Mouse (Mus musculus) spleen, postnatal 10 days (tissue): ENCODE measurements at regions not wholly inside any gene's neighbourhood (a gene's known extent, or its start where the extent isn't known, plus 50 kb on each side); places are given as distances from the start of the nearest gene placed in this dataset.
A peak's percentile ranks its signal among the peaks of the same experiment; 100 is the strongest.

ENCODE experiments used
- DNase-seq, 2 experiments: peaks; one replicate each; pipeline ENCODE4 v3.0.0; 2021 to 2022; ENCODE audit warnings: low spot score in 2 of 2

- DNase-seq = no peak
Measured at GRCm38 (mm10) chr5:64605991-64606390, 197.2 kb upstream of the Klf3 start.

DNA sequence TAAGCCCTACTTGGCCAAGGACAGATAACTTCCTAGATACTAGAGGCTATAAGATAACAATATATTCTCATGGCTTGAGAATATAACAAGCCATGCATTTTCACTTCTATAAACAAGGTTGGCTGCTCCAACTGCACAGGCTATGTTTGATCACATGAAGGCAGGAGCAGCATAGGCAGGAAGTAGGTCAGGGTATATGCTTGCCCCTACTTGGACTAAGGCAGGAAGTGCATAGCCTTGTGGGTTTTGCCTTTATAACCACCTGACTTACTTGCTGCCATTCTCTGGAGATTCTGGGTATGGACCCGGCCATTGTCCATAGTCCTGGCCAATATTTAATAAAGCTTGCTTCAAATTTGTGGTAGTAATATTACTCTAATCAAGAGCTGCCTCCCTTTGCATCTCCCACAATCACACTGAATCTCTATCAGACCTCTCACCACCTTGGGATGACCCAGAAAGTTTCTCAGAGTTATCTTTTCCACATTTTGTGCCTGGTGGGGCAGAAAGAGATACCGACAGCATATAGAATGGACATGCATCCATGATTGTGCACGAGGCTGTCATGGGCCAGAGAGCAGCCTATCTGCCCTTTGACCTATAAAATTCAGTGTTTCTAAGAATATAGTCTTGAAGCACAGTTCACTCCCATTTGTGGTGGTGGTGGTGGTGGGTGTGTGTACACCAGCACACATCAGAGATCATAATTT, 193.7 kb upstream of the Klf3 start:
- DNase-seq = no peak

DNA sequence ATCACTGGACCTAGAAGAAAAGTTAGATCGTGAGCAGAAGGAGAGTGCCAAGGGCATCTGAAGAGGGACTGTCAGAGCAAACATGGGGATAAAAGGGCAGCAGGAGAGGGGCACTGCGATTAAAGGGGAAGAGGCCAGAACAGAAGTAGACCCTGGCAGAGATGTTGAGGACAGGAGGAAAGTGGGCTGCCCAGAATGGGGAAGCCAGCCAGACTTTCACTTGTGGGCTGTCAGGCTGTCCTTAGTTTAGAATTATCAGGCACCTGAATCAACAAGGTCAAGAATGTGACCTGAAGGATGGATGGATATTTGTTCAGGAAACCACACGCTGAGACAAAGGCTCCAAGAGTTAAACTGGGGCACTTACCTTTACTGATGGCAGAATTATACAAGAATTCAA, 193.0 kb upstream of the Klf3 start:
- DNase-seq = no peak

GRCm38 (mm10) chr5:64610562-64611405, 192.4 kb upstream of the Klf3 start:
- DNase-seq = peak in 1 of 2 experiments; percentile 57

DNA sequence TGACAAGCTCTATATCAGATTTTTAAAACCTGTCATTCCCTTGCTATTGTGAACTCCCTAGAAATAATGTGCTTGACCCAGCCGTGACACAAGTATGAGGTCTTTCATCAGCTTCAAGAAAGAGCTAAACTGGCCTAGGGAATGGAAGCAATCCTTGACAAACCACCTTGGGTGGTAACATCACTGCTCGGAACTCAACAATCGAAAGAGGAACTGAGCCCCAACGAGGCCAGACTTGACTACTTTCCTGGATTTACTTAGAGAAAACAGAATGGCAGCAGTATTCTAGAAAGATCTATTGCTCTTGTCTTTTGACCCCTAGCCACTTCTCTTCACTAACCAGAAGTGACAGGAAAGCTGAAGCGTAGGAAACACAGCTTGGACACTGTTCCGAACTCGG, 191.2 kb upstream of the Klf3 start:
- DNase-seq = no peak

- DNase-seq = no peak
Measured at GRCm38 (mm10) chr5:64613696-64614095, 189.5 kb upstream of the Klf3 start.

DNA sequence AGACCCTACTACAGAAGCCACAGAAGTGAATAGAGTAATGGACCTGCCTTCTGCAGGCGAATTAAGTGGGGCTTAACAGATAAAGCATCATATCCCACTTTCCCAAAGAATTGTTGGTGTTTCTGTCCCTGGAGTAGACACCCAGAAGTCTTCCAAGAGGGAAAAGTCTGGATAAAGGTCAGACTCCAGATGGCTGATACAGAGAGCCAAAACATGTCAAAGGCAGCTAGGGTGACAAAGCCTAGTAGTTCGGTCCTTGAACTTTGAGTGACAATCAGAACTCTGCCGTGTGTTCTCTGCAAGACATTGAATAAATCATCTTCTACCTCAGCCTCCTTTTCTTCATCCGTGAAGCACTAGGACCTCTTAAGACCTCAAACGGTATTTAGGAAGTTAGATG, 185.1 kb upstream of the Klf3 start:
- DNase-seq = no peak

DNA sequence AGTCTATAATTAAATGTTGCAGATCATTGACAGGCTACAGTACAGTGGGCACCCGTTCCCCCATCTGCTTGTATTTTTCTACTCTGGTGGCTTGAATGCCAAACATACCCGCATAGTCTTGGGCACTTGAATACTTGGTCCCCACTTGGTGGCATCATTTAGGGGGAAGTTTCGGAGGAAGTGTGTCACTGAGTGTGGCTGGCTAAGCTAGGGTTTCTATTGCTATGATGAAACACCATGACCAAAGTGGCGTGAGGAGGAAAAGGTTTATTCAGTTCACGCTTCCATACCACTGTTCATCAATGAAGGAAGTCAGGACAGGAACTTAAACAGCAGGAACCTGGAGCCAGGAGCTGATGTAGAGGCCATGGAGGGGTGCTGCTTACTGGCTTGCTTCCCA, 183.4 kb upstream of the Klf3 start:
- no peak for DNase-seq

- no peak for DNase-seq
Measured at GRCm38 (mm10) chr5:64620726-64621125, 182.5 kb upstream of the Klf3 start.

GRCm38 (mm10) chr5:64621386-64621785, 181.8 kb upstream of the Klf3 start:
- no peak for DNase-seq

DNA sequence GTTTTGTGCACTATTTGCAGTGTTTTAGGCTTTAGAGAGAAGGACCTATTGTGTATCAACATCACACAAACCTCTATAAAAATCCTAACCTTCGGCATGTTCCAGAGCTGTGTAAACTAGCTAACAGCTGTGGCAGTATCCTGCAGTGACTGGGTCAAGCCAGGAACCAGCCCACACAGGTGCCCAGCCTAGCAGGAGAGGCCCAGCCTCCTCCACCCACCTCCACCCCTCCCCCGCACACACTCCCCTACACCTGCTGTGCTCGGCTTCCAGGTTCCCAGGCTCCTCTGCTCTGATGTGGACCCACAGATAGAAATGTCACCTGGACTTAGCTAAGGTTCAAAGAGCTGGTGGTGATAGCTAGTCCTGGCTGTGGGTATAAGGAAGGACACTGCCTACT, 179.5 kb upstream of the Klf3 start:
- no peak for DNase-seq

DNA sequence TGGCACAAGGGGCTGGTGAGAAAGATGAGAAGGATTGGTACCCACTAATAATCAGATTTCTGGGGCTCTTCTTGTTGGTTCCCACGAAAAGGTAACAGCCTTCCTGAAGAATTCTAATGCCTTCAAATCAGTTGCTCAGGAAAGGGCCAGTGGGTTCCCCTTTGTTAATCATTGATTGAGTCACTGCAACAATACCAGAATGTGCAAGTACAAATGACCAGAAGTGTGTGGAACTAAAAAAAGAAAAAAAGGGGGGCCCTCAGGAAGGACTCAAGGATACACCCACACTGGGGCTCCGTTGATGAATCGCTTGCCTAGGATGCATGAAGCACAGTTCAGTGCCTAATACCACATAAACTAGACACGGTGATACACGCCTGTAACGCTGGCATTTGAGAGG, 179.0 kb upstream of the Klf3 start:
- DNase-seq = no peak

DNA sequence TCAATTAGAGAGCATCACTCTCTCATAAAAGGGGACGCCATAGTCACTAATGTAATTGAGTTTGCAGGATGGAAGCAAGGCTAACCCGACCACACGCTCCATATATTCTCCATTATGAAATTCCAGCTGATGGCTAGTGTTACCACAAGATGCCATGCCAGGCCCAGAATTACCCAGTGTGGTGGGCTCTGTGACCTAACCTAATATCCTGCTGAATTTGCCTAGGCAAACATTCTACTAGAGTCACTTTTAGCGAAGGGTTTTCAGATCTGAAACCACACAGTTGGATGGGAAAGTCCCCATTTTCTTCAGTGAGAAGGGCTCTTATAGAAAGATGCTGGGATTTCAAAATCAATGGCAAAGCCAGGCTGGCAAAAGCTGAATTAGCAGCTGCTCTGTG, 177.8 kb upstream of the Klf3 start:
- DNase-seq = no peak

GRCm38 (mm10) chr5:64625841-64626298, 177.3 kb upstream of the Klf3 start:
- no peak for DNase-seq

DNA sequence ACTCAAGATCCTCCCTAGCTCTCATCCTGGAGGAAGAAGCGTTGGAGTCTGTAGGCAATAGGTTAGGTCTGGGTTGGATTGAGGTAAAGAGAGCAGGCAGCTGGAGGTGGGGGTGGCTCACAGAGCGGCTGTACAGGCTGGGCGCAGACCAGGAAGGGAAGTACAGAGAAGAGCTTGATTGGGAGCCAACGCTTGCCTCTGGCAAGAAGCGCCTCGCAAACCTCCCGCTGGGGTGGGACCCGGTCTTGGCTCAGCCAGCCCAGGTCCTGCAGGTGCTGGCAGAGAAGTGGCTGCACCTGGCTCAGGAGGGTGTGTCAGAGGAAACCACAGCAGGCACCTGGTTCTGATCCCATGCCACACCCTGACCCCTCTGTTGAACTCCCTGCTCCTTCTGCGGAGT, 176.8 kb upstream of the Klf3 start:
- peak in 1 of 2 experiments; percentile 35 for DNase-seq

GRCm38 (mm10) chr5:64630582-64630981, 172.6 kb upstream of the Klf3 start:
- DNase-seq = no peak

GRCm38 (mm10) chr5:64632171-64632570, 171.0 kb upstream of the Klf3 start:
- DNase-seq = no peak

- no peak for DNase-seq
Measured at GRCm38 (mm10) chr5:64634008-64634407, 169.2 kb upstream of the Klf3 start.

DNA sequence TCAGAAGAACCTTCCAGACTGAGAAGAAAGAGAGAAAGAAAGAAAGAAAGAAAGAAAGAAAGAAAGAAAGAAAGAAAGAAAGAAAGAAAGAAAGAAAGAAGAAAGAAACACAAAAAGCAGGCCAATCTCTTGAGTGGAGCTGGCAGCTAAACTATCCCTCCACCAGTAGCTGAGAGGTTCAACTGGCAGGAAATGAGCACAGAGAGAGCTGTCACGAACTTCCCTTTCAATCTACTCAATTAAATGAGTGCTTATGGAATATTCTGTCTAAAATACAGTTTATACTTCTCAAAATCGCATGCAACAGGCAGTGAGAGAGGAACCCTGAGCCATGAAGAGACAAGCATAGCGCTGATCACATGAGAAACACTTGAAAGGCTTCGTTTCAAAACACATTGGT, 168.5 kb upstream of the Klf3 start:
- DNase-seq = no peak

DNA sequence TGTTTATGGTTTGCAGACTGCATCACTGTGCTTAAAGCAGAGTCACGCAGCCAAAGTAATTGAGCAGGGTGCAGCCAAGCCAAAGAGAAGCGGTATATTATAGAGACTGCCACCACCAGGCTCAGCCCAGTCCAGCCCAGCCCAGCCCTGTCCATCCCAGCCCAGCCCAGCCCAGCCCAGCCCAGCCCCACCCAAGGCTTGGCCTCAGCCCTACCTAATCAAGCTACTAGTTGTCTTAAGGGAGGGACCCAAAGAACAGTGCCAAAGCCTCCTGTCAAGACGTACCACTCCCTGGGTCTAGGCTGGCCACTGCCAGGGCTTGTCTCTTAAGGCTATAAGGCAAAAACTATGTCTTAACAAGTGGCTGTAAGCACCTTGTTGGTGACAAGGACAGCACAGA, 166.9 kb upstream of the Klf3 start:
- peak; percentile 32 to 42 for DNase-seq

GRCm38 (mm10) chr5:64643584-64643983, 159.6 kb upstream of the Klf3 start:
- DNase-seq = no peak

DNA sequence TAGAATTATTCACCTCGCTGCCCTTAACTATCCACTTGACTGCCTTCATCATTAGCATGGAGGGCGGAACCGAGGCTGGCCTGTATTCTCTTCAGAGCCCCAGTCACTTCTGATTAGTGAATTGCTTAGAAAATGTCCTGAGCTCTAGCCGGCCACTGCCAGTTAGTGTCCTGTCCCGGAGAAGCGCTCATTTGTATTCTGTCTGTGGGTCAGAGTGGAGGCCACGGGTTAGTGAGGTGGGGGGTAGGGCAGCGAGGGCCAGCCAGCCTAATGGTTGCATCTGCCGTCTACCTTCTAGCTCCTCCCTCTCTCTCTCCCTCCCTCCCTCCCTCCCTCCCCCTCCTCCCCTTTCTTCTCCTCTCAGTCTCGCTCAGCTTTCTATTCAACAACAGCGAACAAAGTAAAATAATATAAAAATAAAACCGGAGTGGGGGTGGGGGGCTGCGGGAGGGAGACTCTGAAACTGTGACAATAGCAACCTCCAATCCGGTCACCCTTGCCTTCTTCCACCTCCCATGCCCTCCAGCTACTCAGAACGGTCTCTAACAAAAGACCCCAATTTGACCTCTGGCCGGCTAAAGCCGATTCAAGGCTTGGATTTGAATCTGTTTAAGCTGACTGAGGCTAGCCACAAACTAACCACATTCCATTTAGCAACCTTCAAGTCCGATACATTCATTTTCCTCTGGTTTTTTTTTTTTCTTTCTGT, 155.6 kb upstream of the Klf3 start:
- DNase-seq = peak in 1 of 2 experiments; percentile 39

- DNase-seq = no peak
Measured at GRCm38 (mm10) chr5:64648492-64648891, 154.7 kb upstream of the Klf3 start.
